Mouse (Mus musculus) liver, embryonic 12.5 days (tissue): ENCODE data around the gene Ninj1. TPM values are rescaled to one million over a fixed set of nuclear protein-coding genes. Genes with fewer than 3 reads are reported as not detected.
A peak's percentile ranks its signal among the peaks of the same experiment; 100 is the strongest.

ENCODE experiments used
- ATAC-seq: fragments of 200-750 bp; cut with Nextera tagmentation; 2 replicates; pipeline ENCODE4 v1.8.0; 2017; ENCODE audit warnings: moderate number of reproducible peaks, mild to moderate bottlenecking, moderate library complexity
- H3K27ac ChIP-seq: fragments of 300-500 bp; sonication (generic); 2 replicates; pipeline ENCODE4 v1.5.1; 2016; ENCODE audit warnings: mild to moderate bottlenecking
- H3K27me3 ChIP-seq: fragments of 300-500 bp; sonication (generic); replicated peaks from 2 replicates; pipeline ENCODE4 v1.6.1; 2016; ENCODE audit warnings: mild to moderate bottlenecking, moderate library complexity
- H3K36me3 ChIP-seq: fragments of 300-500 bp; sonication (generic); 2 replicates; pipeline ENCODE4 v1.6.1; 2016; ENCODE audit warnings: mild to moderate bottlenecking, moderate library complexity
- H3K4me1 ChIP-seq: fragments of 300-500 bp; sonication (generic); 2 replicates; pipeline ENCODE4 v1.6.1; 2016
- H3K4me2 ChIP-seq: fragments of 300-500 bp; sonication (generic); 2 replicates; pipeline ENCODE4 v1.6.1; 2016; ENCODE audit warnings: mild to moderate bottlenecking, moderate library complexity
- H3K4me3 ChIP-seq: fragments of 300-500 bp; sonication (generic); 2 replicates; pipeline ENCODE4 v1.5.1; 2016; ENCODE audit warnings: mild to moderate bottlenecking, moderate library complexity
- H3K9ac ChIP-seq: fragments of 300-500 bp; sonication (generic); 2 replicates; pipeline ENCODE4 v1.6.1; 2016; ENCODE audit warnings: mild to moderate bottlenecking, moderate library complexity
- H3K9me3 ChIP-seq: fragments of 300-500 bp; sonication (generic); replicated peaks from 2 replicates; pipeline ENCODE4 v1.6.1; 2016; ENCODE audit warnings: mild to moderate bottlenecking, moderate library complexity
- WGBS: fragments of 180-500 bp; shearing (Covaris S2); methylation state at CpG from one replicate; pipeline ENCODE4 v1.1.7; 2016; ENCODE audit not compliant: insufficient replicate concordance; 5-methylcytosine and 5-hydroxymethylcytosine counted together
- polyA plus RNA-seq: library from polyadenylated mRNA; unstranded; fragments of >200 nt; fragmentation: Nextera tagmentation; extraction: Ambion mirVana; gene quantifications from 2 replicates; pipeline ENCODE4 v1.2.1, GENCODE M21; 2016

The Ninj1 gene
- polyA plus RNA-seq, 1 experiment from 2014 or later = 41.5 TPM

DNA sequence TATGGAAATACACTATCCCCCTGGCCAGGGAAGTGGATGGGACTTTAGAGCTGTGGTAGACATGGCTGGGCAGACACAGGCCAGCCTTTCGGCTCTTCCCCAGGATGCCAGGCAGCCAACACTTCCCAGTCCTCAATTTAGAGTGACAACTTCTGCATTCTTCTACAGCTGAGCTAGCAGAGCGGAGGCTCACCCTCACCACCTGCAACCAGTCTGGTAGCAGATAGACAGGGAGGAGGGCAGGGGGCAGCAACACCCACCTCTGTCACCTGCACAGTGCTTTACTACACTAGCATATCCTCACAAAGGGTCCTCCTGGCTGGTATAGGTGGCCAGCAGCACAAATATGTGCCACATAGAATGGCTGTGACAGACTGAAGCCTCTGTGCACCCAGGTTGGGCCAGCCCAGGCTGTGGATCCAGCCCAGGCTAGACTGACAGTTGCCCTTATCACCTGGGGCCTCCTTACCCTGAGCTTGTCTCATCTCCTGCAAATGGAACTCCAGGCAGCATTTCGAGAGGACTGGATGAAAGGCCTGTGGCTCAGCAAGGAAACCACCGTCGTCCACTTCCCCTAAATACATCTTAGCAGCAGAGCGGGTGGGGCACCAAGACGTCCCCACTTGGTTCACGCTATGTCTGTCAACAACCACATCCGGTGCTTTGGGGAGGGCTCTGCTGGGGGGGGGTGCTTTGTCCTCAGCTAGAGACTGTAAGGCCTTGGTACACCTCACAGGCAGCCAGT, 55.2 kb downstream of the Ninj1 start:
- no peaks in the 10 kb centered on the region for H3K9me3 ChIP-seq
- peak; percentile 84 for ATAC-seq
- peak overlapping the region; percentile 70 for H3K27ac ChIP-seq
- H3K4me2 ChIP-seq = peak overlapping the region; percentile 34
- 22% methylated on average over 9 of the region's 9 CpGs for WGBS
- H3K9ac ChIP-seq = peak overlapping the region; percentile 4; the same call in 1 of the 2 replicates
- peaks cover 46% of the 10 kb centered on the region for H3K4me1 ChIP-seq
- no peak overlapping the region for H3K4me3 ChIP-seq
- peaks cover 17% of the 10 kb centered on the region for H3K27me3 ChIP-seq
- no peaks in the 10 kb centered on the region for H3K36me3 ChIP-seq

DNA sequence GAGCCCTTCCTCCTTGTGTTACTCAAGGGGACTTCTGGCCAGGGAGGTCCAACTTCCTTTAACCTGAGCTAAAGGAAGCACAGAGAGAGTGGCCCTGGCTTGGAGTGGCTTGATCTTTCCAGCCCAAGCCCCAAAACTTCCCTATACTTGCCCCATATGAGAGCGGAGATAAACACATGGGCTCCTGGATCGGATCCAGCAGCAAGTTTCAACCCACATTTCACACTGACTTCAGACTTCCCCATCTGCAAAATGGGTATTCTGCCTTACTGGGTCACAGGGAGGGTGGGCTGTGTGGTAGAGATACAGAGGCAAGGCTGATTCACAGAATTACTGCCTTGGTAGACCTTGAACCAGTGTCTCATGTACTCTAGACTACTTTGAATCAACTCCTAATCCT, 56.2 kb downstream of the Ninj1 start:
- Histone ChIP-seq H3K4me2 (peak overlapping the region; percentile 34; the same call in 1 of the 2 replicates), H3K4me1 (peaks cover 56% of the 10 kb centered on the region), H3K36me3 (no peaks in the 10 kb centered on the region), H3K9ac (no peak overlapping the region), H3K4me3 (no peak overlapping the region), H3K9me3 (no peaks in the 10 kb centered on the region), H3K27me3 (peaks cover 27% of the 10 kb centered on the region), H3K27ac (peak overlapping the region; percentile 64)
- WGBS = 33% methylated on average over 2 of the region's 2 CpGs
- ATAC-seq = no peak

GRCm38 (mm10) chr13:49245251-49245650, 58.0 kb downstream of the Ninj1 start:
- no peaks in the 10 kb centered on the region for H3K9me3 ChIP-seq
- H3K27me3 ChIP-seq = peaks cover 32% of the 10 kb centered on the region
- no peak overlapping the region for H3K27ac ChIP-seq
- no peak for ATAC-seq
- H3K4me2 ChIP-seq = no peak overlapping the region
- WGBS = 62% methylated on average over 4 of the region's 4 CpGs
- H3K9ac ChIP-seq = no peak overlapping the region
- H3K4me3 ChIP-seq = no peak overlapping the region
- H3K36me3 ChIP-seq = no peaks in the 10 kb centered on the region
- peaks cover 55% of the 10 kb centered on the region for H3K4me1 ChIP-seq

Other genes starting within 250 kb of the Ninj1 start
- gene Fam120a, start 219.5 kb upstream of the Ninj1 start, polyA plus RNA-seq = 19.5 and 20.1 TPM in 2 replicates
- gene Wnk2, start 39.5 kb upstream of the Ninj1 start, polyA plus RNA-seq = 0.11 and 0.14 TPM in 2 replicates
- gene Card19, start 28.6 kb downstream of the Ninj1 start, polyA plus RNA-seq = 16.5 and 17.0 TPM in 2 replicates
- 2.4 and 2.5 TPM in 2 replicates for gene Susd3, start 61.2 kb downstream of the Ninj1 start, polyA plus RNA-seq
- gene Fgd3, start 132.8 kb downstream of the Ninj1 start, polyA plus RNA-seq = 0.32 and 0.49 TPM in 2 replicates
- 14.7 and 15.2 TPM in 2 replicates for gene Bicd2, start 154.1 kb downstream of the Ninj1 start, polyA plus RNA-seq
- gene Ippk, start 233.8 kb downstream of the Ninj1 start, polyA plus RNA-seq = 13.6 and 13.9 TPM in 2 replicates